Mouse (Mus musculus): ENCODE data around the gene Ntrk2. TPM values are rescaled to one million over a fixed set of nuclear protein-coding genes. Genes with fewer than 3 reads are reported as not detected.
"Not testable (repeated sequence)": the region's sequence is repeated elsewhere in the genome, so short reads cannot be mapped to it uniquely, and the experiment has no call there.

Ntrk2 gene
- polyA plus RNA-seq, 1 experiment = 0.81 TPM

GRCm38 (mm10) chr13:59030574-59030973 lies 224.2 kb downstream of the Ntrk2 start:
- H3K27me3 ChIP-seq (ENCODE audit: control insufficient read depth, insufficient read depth, low read length) = no peaks in the 10 kb centered on the region; the same call in 1 of the 2 replicates
- 76% methylated on average over 6 of the region's 6 CpGs for WGBS
- no peaks in the 10 kb centered on the region for H3K4me1 ChIP-seq (ENCODE audit: control insufficient read depth, insufficient read depth, insufficient read length, low read length)
- no peak overlapping the region for H3K4me3 ChIP-seq (ENCODE audit: low read depth, low read length)
- TF ChIP-seq POLR2A (IDR thresholded peaks at IDR 0.05; ENCODE audit: low read depth, low read length) (no peak), CTCF (IDR thresholded peaks at IDR 0.05; ENCODE audit: extremely low read depth, insufficient read length, insufficient replicate concordance, low read depth, low read length) (no peak)
- H3K36me3 ChIP-seq (ENCODE audit: control insufficient read depth, insufficient read depth, low read length) = no peaks in the 10 kb centered on the region
- no peak overlapping the region for H3K27ac ChIP-seq (ENCODE audit: insufficient read depth, low read depth, low read length)

GRCm38 (mm10) chr13:59040156-59040915 lies 234.0 kb downstream of the Ntrk2 start:
- Histone ChIP-seq H3K36me3 (ENCODE audit: control insufficient read depth, insufficient read depth, low read length) (no peaks in the 10 kb centered on the region), H3K27me3 (ENCODE audit: control insufficient read depth, insufficient read depth, low read length) (no peaks in the 10 kb centered on the region; the same call in 1 of the 2 replicates), H3K27ac (ENCODE audit: insufficient read depth, low read depth, low read length) (no peak overlapping the region), H3K4me1 (ENCODE audit: control insufficient read depth, insufficient read depth, insufficient read length, low read length) (no peaks in the 10 kb centered on the region), H3K4me3 (ENCODE audit: low read depth, low read length) (no peak overlapping the region)
- TF ChIP-seq POLR2A (IDR thresholded peaks at IDR 0.05; ENCODE audit: low read depth, low read length) = no peak
- no peak for TF ChIP-seq CTCF (IDR thresholded peaks at IDR 0.05; ENCODE audit: extremely low read depth, insufficient read length, insufficient replicate concordance, low read depth, low read length)
- 57% methylated on average over 16 of the region's 16 CpGs for WGBS

- Histone ChIP-seq H3K36me3 (ENCODE audit: control insufficient read depth, insufficient read depth, low read length) (no peaks in the 10 kb centered on the region), H3K4me1 (ENCODE audit: control insufficient read depth, insufficient read depth, insufficient read length, low read length) (no peaks in the 10 kb centered on the region), H3K4me3 (ENCODE audit: low read depth, low read length) (no peak overlapping the region), H3K27ac (ENCODE audit: insufficient read depth, low read depth, low read length) (no peak overlapping the region), H3K27me3 (ENCODE audit: control insufficient read depth, insufficient read depth, low read length) (no peaks in the 10 kb centered on the region; the same call in 1 of the 2 replicates)
- WGBS = 67% methylated on average over 9 of the region's 9 CpGs
- no peak for TF ChIP-seq POLR2A (IDR thresholded peaks at IDR 0.05; ENCODE audit: low read depth, low read length)
- TF ChIP-seq CTCF (IDR thresholded peaks at IDR 0.05; ENCODE audit: extremely low read depth, insufficient read length, insufficient replicate concordance, low read depth, low read length) = no peak
Measured at GRCm38 (mm10) chr13:59041013-59041764, 234.8 kb downstream of the Ntrk2 start.

GRCm38 (mm10) chr13:59052188-59052587 lies 245.8 kb downstream of the Ntrk2 start:
- 57% methylated on average over 4 of the region's 4 CpGs for WGBS

GRCm38 (mm10) chr13:59054331-59054730 lies 248.0 kb downstream of the Ntrk2 start:
- not testable (repeated sequence) for H3K4me3 ChIP-seq (ENCODE audit: low read depth, low read length); H3K27ac ChIP-seq (ENCODE audit: insufficient read depth, low read depth, low read length); H3K4me1 ChIP-seq (ENCODE audit: control insufficient read depth, insufficient read depth, insufficient read length, low read length); H3K36me3 ChIP-seq (ENCODE audit: control insufficient read depth, insufficient read depth, low read length); H3K27me3 ChIP-seq (ENCODE audit: control insufficient read depth, insufficient read depth, low read length)
- 72% methylated on average over 8 of the region's 8 CpGs for WGBS

More at GRCm38 (mm10) chr13:59052188-59052587, 245.8 kb downstream of the Ntrk2 start:
- Histone ChIP-seq H3K27ac (ENCODE audit: insufficient read depth, low read depth, low read length) (no peak overlapping the region), H3K4me1 (ENCODE audit: control insufficient read depth, insufficient read depth, insufficient read length, low read length) (no peaks in the 10 kb centered on the region), H3K4me3 (ENCODE audit: low read depth, low read length) (no peak overlapping the region), H3K27me3 (ENCODE audit: control insufficient read depth, insufficient read depth, low read length) (no peaks in the 10 kb centered on the region), H3K36me3 (ENCODE audit: control insufficient read depth, insufficient read depth, low read length) (no peaks in the 10 kb centered on the region)
- no peak for TF ChIP-seq POLR2A (IDR thresholded peaks at IDR 0.05; ENCODE audit: low read depth, low read length)
- no peak for TF ChIP-seq CTCF (IDR thresholded peaks at IDR 0.05; ENCODE audit: extremely low read depth, insufficient read length, insufficient replicate concordance, low read depth, low read length)

- no peak overlapping the region for H3K27ac ChIP-seq (ENCODE audit: insufficient read depth, low read depth, low read length)
- H3K4me1 ChIP-seq (ENCODE audit: control insufficient read depth, insufficient read depth, insufficient read length, low read length) = no peaks in the 10 kb centered on the region
- no peaks in the 10 kb centered on the region for H3K36me3 ChIP-seq (ENCODE audit: control insufficient read depth, insufficient read depth, low read length)
- no peak overlapping the region for H3K4me3 ChIP-seq (ENCODE audit: low read depth, low read length)
- TF ChIP-seq POLR2A (IDR thresholded peaks at IDR 0.05; ENCODE audit: low read depth, low read length) (no peak), CTCF (IDR thresholded peaks at IDR 0.05; ENCODE audit: extremely low read depth, insufficient read length, insufficient replicate concordance, low read depth, low read length) (no peak)
- no peaks in the 10 kb centered on the region for H3K27me3 ChIP-seq (ENCODE audit: control insufficient read depth, insufficient read depth, low read length)
- 76% methylated on average over 4 of the region's 4 CpGs for WGBS
Measured at GRCm38 (mm10) chr13:59056859-59057258, 250.5 kb downstream of the Ntrk2 start.

GRCm38 (mm10) chr13:59057886-59058285 lies 251.5 kb downstream of the Ntrk2 start:
- TF ChIP-seq CTCF (IDR thresholded peaks at IDR 0.05; ENCODE audit: extremely low read depth, insufficient read length, insufficient replicate concordance, low read depth, low read length) (no peak), POLR2A (IDR thresholded peaks at IDR 0.05; ENCODE audit: low read depth, low read length) (no peak)
- Histone ChIP-seq H3K36me3 (ENCODE audit: control insufficient read depth, insufficient read depth, low read length) (no peaks in the 10 kb centered on the region), H3K27me3 (ENCODE audit: control insufficient read depth, insufficient read depth, low read length) (no peaks in the 10 kb centered on the region), H3K4me1 (ENCODE audit: control insufficient read depth, insufficient read depth, insufficient read length, low read length) (no peaks in the 10 kb centered on the region), H3K27ac (ENCODE audit: insufficient read depth, low read depth, low read length) (no peak overlapping the region), H3K4me3 (ENCODE audit: low read depth, low read length) (no peak overlapping the region)
- WGBS = 63% methylated on average over 1 of the region's 1 CpGs
